Mouse (Mus musculus) forebrain, embryonic 13.5 days (tissue): ENCODE measurements around the gene Padi3. TPM values are rescaled to one million over a fixed set of nuclear protein-coding genes. Genes with fewer than 3 reads are reported as not detected.

Experiments used
- ATAC-seq: fragments of 200-750 bp; cut with Nextera tagmentation; 2 replicates; pipeline ENCODE4 v1.8.0; 2017
- H3K27ac ChIP-seq: fragments of 300-500 bp; sonication (generic); 2 replicates; pipeline ENCODE4 v1.5.1; 2015; ENCODE audit warnings: inconsistent platforms, mild to moderate bottlenecking, moderate library complexity
- H3K27me3 ChIP-seq: fragments of 300-500 bp; sonication (generic); 2 replicates; pipeline ENCODE4 v1.6.1; 2015; ENCODE audit warnings: mild to moderate bottlenecking, inconsistent platforms
- H3K36me3 ChIP-seq: fragments of 300-500 bp; sonication (generic); 2 replicates; pipeline ENCODE4 v1.6.1; 2015; ENCODE audit warnings: mild to moderate bottlenecking, inconsistent platforms; ENCODE audit not compliant: poor library complexity, severe bottlenecking
- H3K4me1 ChIP-seq: fragments of 300-500 bp; sonication (generic); 2 replicates; pipeline ENCODE4 v1.6.1; 2015; ENCODE audit warnings: inconsistent platforms
- H3K4me2 ChIP-seq: fragments of 300-500 bp; sonication (generic); 2 replicates; pipeline ENCODE4 v1.6.1; 2015; ENCODE audit warnings: inconsistent platforms, mild to moderate bottlenecking, moderate library complexity
- H3K4me3 ChIP-seq: fragments of 300-500 bp; sonication (generic); 2 replicates; pipeline ENCODE4 v1.5.1; 2015; ENCODE audit warnings: mild to moderate bottlenecking, inconsistent platforms
- H3K9ac ChIP-seq: fragments of 300-500 bp; sonication (generic); 2 replicates; pipeline ENCODE4 v1.6.1; 2015; ENCODE audit warnings: mild to moderate bottlenecking, inconsistent platforms
- H3K9me3 ChIP-seq: fragments of 300-500 bp; sonication (generic); replicated peaks from 2 replicates; pipeline ENCODE4 v1.6.1; 2016; ENCODE audit warnings: inconsistent platforms
- WGBS: fragments of 180-500 bp; shearing (Covaris S2); methylation state at CpG from one replicate; pipeline ENCODE4 v1.1.7; 2015; 5-methylcytosine and 5-hydroxymethylcytosine counted together
- polyA plus RNA-seq: library from polyadenylated mRNA; unstranded; fragments of >200 nt; fragmentation: Nextera tagmentation; extraction: Ambion mirVana; gene quantifications from 2 replicates; pipeline ENCODE4 v1.2.1, GENCODE M21; 2015

Padi3 gene
- 0.05 TPM in 1 of 2 replicates, not detected in the other for polyA plus RNA-seq

DNA sequence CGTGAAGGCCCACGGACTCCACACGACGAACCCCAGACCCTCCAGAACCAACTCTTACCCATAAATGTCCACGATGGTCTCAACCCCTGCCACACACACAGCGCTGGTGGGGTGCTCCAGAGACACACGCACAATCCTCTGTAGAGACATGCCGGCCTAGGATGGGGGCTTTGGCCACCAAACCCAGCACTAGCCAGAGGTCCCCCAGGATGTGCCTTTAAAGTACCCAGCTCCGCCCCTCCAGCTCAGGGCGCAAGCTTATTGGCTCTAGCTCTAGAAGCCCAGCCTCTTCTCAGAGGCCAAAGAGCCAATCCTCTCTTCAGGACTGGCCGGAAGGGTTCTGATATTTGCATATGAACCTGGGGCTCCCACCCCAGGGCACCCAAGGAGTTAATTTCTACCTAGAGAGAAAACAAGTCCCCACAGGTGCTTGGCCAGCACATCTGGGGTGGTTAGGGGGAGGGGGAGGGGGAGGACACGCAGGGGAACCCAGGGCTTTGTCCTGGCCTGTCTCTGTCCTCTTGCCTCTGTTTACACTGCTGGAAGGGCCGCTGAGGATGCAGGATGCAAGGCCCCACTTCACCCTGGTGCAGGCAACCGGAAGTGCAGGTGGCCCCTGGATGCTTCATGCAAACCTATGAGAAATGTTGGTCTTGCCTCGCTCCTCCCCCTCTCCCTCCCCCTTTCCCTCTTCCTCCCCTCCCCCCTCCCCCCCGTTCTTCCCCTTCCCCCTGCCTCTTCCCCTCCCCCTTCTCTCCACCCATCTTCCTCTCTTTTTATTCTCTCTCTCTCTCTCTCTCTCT, at the start of gene Padi3:
Gene Padi3 (minus strand): TSS at position 191 of the 803 bp plus-strand sequence.
- Histone ChIP-seq H3K27ac (no peak within 1 kb of the TSS), H3K4me1 (peaks cover 27% of the 10 kb centered on the region), H3K27me3 (peaks cover 14% of the 10 kb centered on the region; the same call in 1 of the 2 replicates), H3K4me3 (no peak within 1 kb of the TSS), H3K9me3 (no peaks in the 10 kb centered on the region), H3K9ac (no peak within 1 kb of the TSS), H3K4me2 (no peak within 1 kb of the TSS), H3K36me3 (no peaks in the 10 kb centered on the region)
- no peak for ATAC-seq
- WGBS: 73% methylated on average over 16 of the region's 16 CpGs

DNA sequence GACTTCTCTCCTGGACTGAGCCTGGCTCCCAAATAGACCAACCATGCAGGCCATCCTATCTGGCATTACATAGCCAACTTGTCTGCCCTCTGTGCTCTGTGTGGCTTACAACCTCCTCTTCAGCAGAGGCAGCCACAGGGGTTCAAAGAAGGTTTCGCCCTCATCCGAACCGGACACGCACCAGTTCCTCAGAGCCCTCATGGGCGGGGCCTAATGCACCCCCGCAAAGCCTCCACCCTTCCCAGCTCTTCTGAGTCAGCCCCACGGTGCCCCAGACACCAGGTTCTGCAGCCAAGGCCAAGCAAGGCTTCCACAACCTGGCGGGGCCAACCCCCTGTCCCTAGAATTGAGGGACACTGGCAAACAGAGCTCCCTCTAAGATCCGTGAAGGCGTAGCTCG, 48.8 kb upstream of the Padi3 start:
- no peaks in the 10 kb centered on the region for H3K4me1 ChIP-seq
- no peaks in the 10 kb centered on the region for H3K9me3 ChIP-seq
- WGBS: 83% methylated on average over 11 of the region's 11 CpGs

DNA sequence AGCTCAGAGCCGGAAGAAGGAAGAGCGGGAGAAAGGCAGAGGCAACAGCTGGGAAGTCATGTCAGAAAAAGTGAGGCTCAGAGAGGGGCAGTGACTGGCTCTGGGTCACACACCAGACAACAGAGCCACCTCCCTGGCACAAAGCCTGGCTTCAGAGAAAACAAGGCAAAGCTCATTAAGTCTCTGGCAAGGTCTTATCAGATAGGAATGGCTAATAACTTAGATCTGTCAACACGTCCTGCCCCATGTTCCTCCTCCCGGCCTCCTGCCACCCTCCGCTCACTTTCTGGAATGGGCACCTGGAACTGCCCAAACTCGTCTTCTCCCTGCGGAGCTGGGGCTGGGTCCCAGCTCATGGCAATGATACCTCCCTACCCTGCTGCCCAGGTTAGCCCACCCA, 47.4 kb upstream of the Padi3 start:
- WGBS: 82% methylated on average over 7 of the region's 7 CpGs
- Histone ChIP-seq H3K27ac (no peak overlapping the region), H3K4me2 (no peak overlapping the region), H3K4me1 (no peaks in the 10 kb centered on the region), H3K9ac (no peak overlapping the region), H3K36me3 (no peaks in the 10 kb centered on the region), H3K9me3 (no peaks in the 10 kb centered on the region), H3K27me3 (no peaks in the 10 kb centered on the region), H3K4me3 (no peak overlapping the region)
- ATAC-seq: no peak

More for the DNA sequence above, 48.8 kb upstream of the Padi3 start:
- Histone ChIP-seq H3K27me3 (no peaks in the 10 kb centered on the region), H3K36me3 (no peaks in the 10 kb centered on the region), H3K9ac (no peak overlapping the region), H3K4me2 (no peak overlapping the region), H3K27ac (no peak overlapping the region), H3K4me3 (no peak overlapping the region)
- ATAC-seq: no peak

DNA sequence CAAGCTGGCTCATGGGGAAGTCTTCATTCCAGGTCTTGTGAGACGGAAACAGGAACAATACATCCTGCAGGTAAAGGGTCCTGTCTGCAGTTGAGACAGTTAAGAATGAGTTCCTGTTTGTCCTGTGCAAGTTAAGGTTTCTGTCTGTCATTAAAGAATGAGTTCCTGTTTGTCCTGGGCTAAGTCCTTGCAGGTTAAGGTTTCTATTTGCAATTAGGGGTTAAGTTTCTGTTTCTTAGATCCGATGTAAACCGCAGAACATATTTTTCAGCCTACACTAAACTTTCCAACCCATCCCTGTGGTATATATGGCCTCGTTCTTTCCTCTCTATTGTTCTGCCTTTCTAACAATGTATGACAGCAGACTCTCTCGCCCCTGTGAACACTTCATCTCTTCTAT, 46.6 kb upstream of the Padi3 start:
- no peaks in the 10 kb centered on the region for H3K4me1 ChIP-seq
- no peaks in the 10 kb centered on the region for H3K27me3 ChIP-seq
- no peaks in the 10 kb centered on the region for H3K36me3 ChIP-seq
- no peak for ATAC-seq
- H3K9me3 ChIP-seq: no peaks in the 10 kb centered on the region
- no peak overlapping the region for H3K4me3 ChIP-seq
- no peak overlapping the region for H3K27ac ChIP-seq
- 76% methylated on average over 5 of the region's 5 CpGs for WGBS
- no peak overlapping the region for H3K4me2 ChIP-seq
- no peak overlapping the region for H3K9ac ChIP-seq

DNA sequence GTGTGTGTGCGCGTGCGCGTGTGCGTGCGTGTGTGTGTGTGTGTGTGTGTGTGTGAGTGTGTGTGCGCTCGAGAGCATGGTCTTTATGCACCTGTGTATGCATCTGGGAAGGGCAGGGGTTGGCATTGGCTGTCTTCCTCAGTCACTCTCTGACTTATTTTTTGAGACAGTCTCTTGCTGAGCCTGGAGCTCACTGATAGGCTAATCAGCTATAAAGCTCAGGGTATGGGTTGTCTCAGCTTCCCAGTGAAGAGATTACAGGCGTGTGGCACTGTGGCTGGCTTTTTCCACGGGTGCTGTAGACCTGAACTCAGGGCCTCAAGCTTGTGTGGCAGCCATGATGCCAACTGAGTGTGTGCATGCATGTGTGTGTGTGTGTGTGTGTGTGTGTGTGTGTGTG, 44.7 kb upstream of the Padi3 start:
- Histone ChIP-seq H3K4me1 (no peaks in the 10 kb centered on the region), H3K4me3 (no peak overlapping the region), H3K4me2 (no peak overlapping the region), H3K27me3 (no peaks in the 10 kb centered on the region), H3K9me3 (no peaks in the 10 kb centered on the region), H3K9ac (no peak overlapping the region), H3K36me3 (no peaks in the 10 kb centered on the region), H3K27ac (no peak overlapping the region)
- WGBS: 87% methylated on average over 10 of the region's 10 CpGs
- ATAC-seq: no peak

DNA sequence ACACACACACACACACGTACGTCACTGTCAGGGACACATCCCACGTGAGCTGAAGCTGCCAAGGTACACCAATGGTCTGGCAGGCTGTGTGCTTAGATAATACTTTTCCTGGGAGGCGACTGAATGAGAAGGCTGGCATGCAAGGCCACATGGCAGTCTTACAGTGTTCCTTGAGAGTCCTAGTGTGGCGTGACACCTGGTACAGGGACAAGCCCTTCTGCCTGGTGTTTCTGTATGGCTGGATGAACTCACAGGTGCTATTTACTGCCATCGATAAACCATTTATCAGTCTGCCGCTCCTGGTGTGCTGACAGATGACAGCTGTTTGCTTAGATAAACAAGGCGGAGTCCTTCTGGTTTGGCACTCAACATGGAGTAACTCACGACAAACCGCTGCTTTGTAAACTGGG, 44.0 kb upstream of the Padi3 start:
- no peak overlapping the region for H3K4me3 ChIP-seq
- no peak for ATAC-seq
- H3K36me3 ChIP-seq: no peaks in the 10 kb centered on the region
- no peak overlapping the region for H3K9ac ChIP-seq
- no peaks in the 10 kb centered on the region for H3K27me3 ChIP-seq
- WGBS: 80% methylated on average over 10 of the region's 10 CpGs
- H3K4me2 ChIP-seq: no peak overlapping the region
- no peaks in the 10 kb centered on the region for H3K4me1 ChIP-seq
- H3K9me3 ChIP-seq: no peaks in the 10 kb centered on the region
- H3K27ac ChIP-seq: 0 out of 2 replicates have a peak overlapping the region, but pooled peaks have one; percentile 20

DNA sequence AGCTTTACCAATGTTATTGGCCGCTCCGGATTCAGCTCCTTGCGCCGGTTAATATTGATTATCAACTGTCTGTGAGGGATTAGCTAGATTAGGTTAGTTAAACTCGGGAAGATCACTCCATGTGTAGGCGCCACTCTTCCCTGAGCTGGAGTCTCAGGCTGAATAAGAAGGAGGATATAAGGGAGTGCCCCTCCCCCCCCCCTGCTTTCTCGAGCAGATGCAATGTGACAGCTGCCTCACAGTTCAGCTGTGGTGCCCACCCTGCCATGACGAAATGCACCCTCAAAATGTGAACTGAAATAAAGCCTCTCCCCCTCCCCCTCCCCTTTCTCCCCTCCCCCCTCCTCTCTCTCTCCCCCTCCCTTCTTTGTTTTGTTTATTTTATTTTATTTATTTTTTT, 43.2 kb upstream of the Padi3 start:
- Histone ChIP-seq H3K9ac (no peak overlapping the region), H3K27ac (no peak overlapping the region; the same call in 1 of the 2 replicates), H3K36me3 (no peaks in the 10 kb centered on the region), H3K4me1 (no peaks in the 10 kb centered on the region), H3K4me3 (no peak overlapping the region), H3K27me3 (no peaks in the 10 kb centered on the region), H3K9me3 (no peaks in the 10 kb centered on the region), H3K4me2 (no peak overlapping the region)
- WGBS: 57% methylated on average over 8 of the region's 8 CpGs
- no peak for ATAC-seq

GRCm38 (mm10) chr4:140849310-140849709, 38.9 kb upstream of the Padi3 start:
- Histone ChIP-seq H3K4me2 (no peak overlapping the region), H3K9me3 (no peaks in the 10 kb centered on the region), H3K9ac (no peak overlapping the region), H3K27ac (no peak overlapping the region), H3K4me1 (peaks cover 8% of the 10 kb centered on the region), H3K36me3 (no peaks in the 10 kb centered on the region), H3K27me3 (no peaks in the 10 kb centered on the region), H3K4me3 (no peak overlapping the region)
- 67% methylated on average over 11 of the region's 11 CpGs for WGBS
- ATAC-seq: no peak

DNA sequence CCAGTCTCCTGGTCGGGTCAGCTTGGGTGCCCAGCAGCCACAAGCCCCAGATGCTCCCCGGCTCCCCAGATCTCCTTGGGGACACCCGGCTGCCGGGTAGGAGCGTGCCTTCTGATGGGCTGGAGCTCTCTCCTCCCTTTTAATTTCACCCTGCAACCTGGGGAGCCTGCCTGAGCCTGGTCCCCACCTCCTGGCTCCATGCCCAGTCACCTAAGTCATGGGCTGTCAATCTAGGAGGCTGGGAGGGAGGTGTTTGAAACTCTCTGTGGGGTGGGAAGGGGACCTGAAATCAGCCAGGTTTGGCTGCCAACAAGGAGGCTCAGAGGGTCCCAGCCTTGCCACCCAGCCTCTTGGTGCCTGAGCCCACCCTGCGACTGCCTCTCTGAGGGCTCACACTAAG, 35.2 kb upstream of the Padi3 start, which contains the start of gene Padi1:
Gene Padi1 (minus strand): TSS at position 113 of the 400 bp plus-strand sequence.
- 79% methylated on average over 6 of the region's 6 CpGs for WGBS
- Histone ChIP-seq H3K36me3 (no peaks in the 10 kb centered on the region), H3K27me3 (no peaks in the 10 kb centered on the region), H3K4me2 (no peak within 1 kb of the TSS), H3K9ac (no peak within 1 kb of the TSS), H3K27ac (no peak within 1 kb of the TSS), H3K4me1 (peaks cover 13% of the 10 kb centered on the region), H3K9me3 (no peaks in the 10 kb centered on the region), H3K4me3 (no peak within 1 kb of the TSS)
- no peak for ATAC-seq

GRCm38 (mm10) chr4:140844991-140845390, 34.5 kb upstream of the Padi3 start:
- Histone ChIP-seq H3K4me1 (peaks cover 13% of the 10 kb centered on the region), H3K9ac (no peak overlapping the region), H3K27me3 (no peaks in the 10 kb centered on the region), H3K4me2 (no peak overlapping the region), H3K27ac (no peak overlapping the region), H3K36me3 (no peaks in the 10 kb centered on the region), H3K4me3 (no peak overlapping the region), H3K9me3 (no peaks in the 10 kb centered on the region)
- no peak for ATAC-seq
- 78% methylated on average over 4 of the region's 4 CpGs for WGBS

GRCm38 (mm10) chr4:140843670-140844280, 33.3 kb upstream of the Padi3 start:
- WGBS: 62% methylated on average over 15 of the region's 15 CpGs
- no peak overlapping the region for H3K4me3 ChIP-seq
- no peak overlapping the region for H3K27ac ChIP-seq
- H3K36me3 ChIP-seq: no peaks in the 10 kb centered on the region
- no peaks in the 10 kb centered on the region for H3K9me3 ChIP-seq
- H3K27me3 ChIP-seq: no peaks in the 10 kb centered on the region
- no peak overlapping the region for H3K4me2 ChIP-seq
- ATAC-seq: no peak
- H3K9ac ChIP-seq: no peak overlapping the region
- H3K4me1 ChIP-seq: peaks cover 13% of the 10 kb centered on the region

DNA sequence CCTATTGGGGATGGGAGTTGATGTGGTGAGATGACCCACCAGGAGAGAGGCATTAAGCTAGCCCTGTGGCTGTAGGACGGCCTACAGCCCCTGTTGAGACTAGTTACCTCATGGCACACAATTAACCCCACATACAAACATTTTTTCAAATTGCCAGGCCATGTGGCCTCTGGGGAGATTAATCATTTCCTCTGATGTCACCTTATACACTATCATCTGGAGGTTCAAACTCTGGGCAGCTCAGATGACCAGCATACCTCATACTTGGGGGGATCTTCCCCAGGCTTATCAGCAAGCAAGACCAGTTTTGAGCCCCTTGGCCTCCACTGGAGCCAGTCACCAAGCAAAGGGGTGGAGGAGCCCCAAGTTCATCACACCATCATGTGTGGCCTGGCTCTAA, 32.5 kb upstream of the Padi3 start:
- H3K27ac ChIP-seq: no peak overlapping the region
- no peak overlapping the region for H3K4me2 ChIP-seq
- H3K27me3 ChIP-seq: no peaks in the 10 kb centered on the region
- no peaks in the 10 kb centered on the region for H3K9me3 ChIP-seq
- H3K36me3 ChIP-seq: no peaks in the 10 kb centered on the region
- WGBS: 59% methylated on average over 1 of the region's 1 CpGs
- H3K4me1 ChIP-seq: peaks cover 15% of the 10 kb centered on the region
- no peak overlapping the region for H3K9ac ChIP-seq
- no peak overlapping the region for H3K4me3 ChIP-seq
- no peak for ATAC-seq
